Mouse (Mus musculus) spleen, adult 2 months (tissue): ENCODE results near the gene Asic2.

Experiments
- CTCF ChIP-seq: fragments of 200-500 bp; IDR thresholded peaks from 2 replicates; pipeline ENCODE4 v1.5.1; 2011; ENCODE audit warnings: mild to moderate bottlenecking, inconsistent platforms; ENCODE audit not compliant: insufficient read depth, insufficient read length, insufficient replicate concordance; ENCODE audit errors: extremely low read depth
- POLR2A ChIP-seq: fragments of 200-500 bp; IDR thresholded peaks from 2 replicates; pipeline ENCODE4 v1.6.1; 2011; ENCODE audit warnings: low read depth, low read length, inconsistent platforms

- TF ChIP-seq CTCF (no peak), POLR2A (no peak)
Measured at GRCm38 (mm10) chr11:81998646-81999045, 30.4 kb upstream of the Asic2 start.
